Mouse (Mus musculus): ENCODE measurements at regions not wholly inside any gene's neighbourhood (a gene's known extent, or its start where the extent isn't known, plus 50 kb on each side); places are given as distances from the start of the nearest gene placed in this dataset.
A peak's percentile ranks its signal among the peaks of the same experiment; 100 is the strongest.

- Histone ChIP-seq H3K9ac (no peak overlapping the region), H3K27me3 (no peaks in the 10 kb centered on the region), H3K36me3 (no peaks in the 10 kb centered on the region), H3K27ac (no peak overlapping the region), H3K4me2 (no peak overlapping the region), H3K4me1 (replicated peaks) (no peaks in the 10 kb centered on the region; the same call in 1 of the 2 replicates), H3K4me3 (no peak overlapping the region), H3K9me3 (no peaks in the 10 kb centered on the region)
- no peak for ATAC-seq (ENCODE audit: low FRiP score)
- WGBS: 42% methylated on average over 4 of the region's 4 CpGs
Measured at GRCm38 (mm10) chr3:34593279-34593678, 56.9 kb upstream of the Sox2 start.

GRCm38 (mm10) chr3:34577896-34578530 lies 72.2 kb upstream of the Sox2 start:
- H3K9me3 ChIP-seq: no peaks in the 10 kb centered on the region
- 31% methylated on average over 8 of the region's 8 CpGs for WGBS
- H3K4me1 ChIP-seq (replicated peaks): peaks cover 26% of the 10 kb centered on the region
- H3K27ac ChIP-seq: no peak overlapping the region
- H3K36me3 ChIP-seq: no peaks in the 10 kb centered on the region
- no peak for ATAC-seq (ENCODE audit: low FRiP score)
- H3K27me3 ChIP-seq: 0 out of 2 replicates have a peak, but pooled peaks cover 3% of the 10 kb centered on the region
- H3K4me2 ChIP-seq: 0 out of 2 replicates have a peak overlapping the region, but pooled peaks have one; percentile 13
- no peak overlapping the region for H3K4me3 ChIP-seq
- H3K9ac ChIP-seq: no peak overlapping the region

GRCm38 (mm10) chr3:34577115-34577514 lies 73.1 kb upstream of the Sox2 start:
- no peak overlapping the region for H3K4me2 ChIP-seq
- H3K36me3 ChIP-seq: no peaks in the 10 kb centered on the region
- H3K4me3 ChIP-seq: no peak overlapping the region
- H3K27me3 ChIP-seq: 0 out of 2 replicates have a peak, but pooled peaks cover 3% of the 10 kb centered on the region
- ATAC-seq (ENCODE audit: low FRiP score): no peak
- H3K27ac ChIP-seq: peak overlapping the region; percentile 52
- H3K9me3 ChIP-seq: no peaks in the 10 kb centered on the region
- peaks cover 33% of the 10 kb centered on the region for H3K4me1 ChIP-seq (replicated peaks)
- 60% methylated on average over 6 of the region's 6 CpGs for WGBS
- no peak overlapping the region for H3K9ac ChIP-seq

GRCm38 (mm10) chr3:34576159-34576558 lies 74.0 kb upstream of the Sox2 start:
- ATAC-seq (ENCODE audit: low FRiP score): no peak
- H3K4me1 ChIP-seq (replicated peaks): peaks cover 41% of the 10 kb centered on the region
- WGBS: 46% methylated on average over 11 of the region's 11 CpGs

GRCm38 (mm10) chr3:34574711-34575350 lies 75.4 kb upstream of the Sox2 start:
- Histone ChIP-seq H3K36me3 (no peaks in the 10 kb centered on the region), H3K27ac (no peak overlapping the region), H3K4me3 (no peak overlapping the region), H3K27me3 (0 out of 2 replicates have a peak, but pooled peaks cover 3% of the 10 kb centered on the region), H3K4me2 (no peak overlapping the region), H3K4me1 (replicated peaks) (peaks cover 43% of the 10 kb centered on the region), H3K9me3 (no peaks in the 10 kb centered on the region), H3K9ac (no peak overlapping the region)
- ATAC-seq (ENCODE audit: low FRiP score): no peak
- 82% methylated on average over 9 of the region's 9 CpGs for WGBS

More at GRCm38 (mm10) chr3:34576159-34576558, 74.0 kb upstream of the Sox2 start:
- no peaks in the 10 kb centered on the region for H3K36me3 ChIP-seq
- H3K27me3 ChIP-seq: 0 out of 2 replicates have a peak, but pooled peaks cover 3% of the 10 kb centered on the region
- no peaks in the 10 kb centered on the region for H3K9me3 ChIP-seq
- no peak overlapping the region for H3K4me3 ChIP-seq
- H3K4me2 ChIP-seq: no peak overlapping the region
- H3K27ac ChIP-seq: peak overlapping the region; percentile 52; the same call in 1 of the 2 replicates
- H3K9ac ChIP-seq: no peak overlapping the region

- H3K4me3 ChIP-seq: no peak overlapping the region
- ATAC-seq (ENCODE audit: low FRiP score): no peak
- WGBS: 82% methylated on average over 7 of the region's 7 CpGs
- no peak overlapping the region for H3K4me2 ChIP-seq
- H3K9ac ChIP-seq: no peak overlapping the region
- no peaks in the 10 kb centered on the region for H3K36me3 ChIP-seq
- H3K9me3 ChIP-seq: no peaks in the 10 kb centered on the region
- no peak overlapping the region for H3K27ac ChIP-seq
- H3K4me1 ChIP-seq (replicated peaks): peaks cover 45% of the 10 kb centered on the region
- H3K27me3 ChIP-seq: 0 out of 2 replicates have a peak, but pooled peaks cover 3% of the 10 kb centered on the region
Measured at GRCm38 (mm10) chr3:34573312-34573711, 76.9 kb upstream of the Sox2 start.

GRCm38 (mm10) chr3:34572081-34572480 lies 78.1 kb upstream of the Sox2 start:
- H3K9me3 ChIP-seq: no peaks in the 10 kb centered on the region
- no peak overlapping the region for H3K4me3 ChIP-seq
- ATAC-seq (ENCODE audit: low FRiP score): no peak
- H3K9ac ChIP-seq: no peak overlapping the region
- no peak overlapping the region for H3K4me2 ChIP-seq
- H3K36me3 ChIP-seq: no peaks in the 10 kb centered on the region
- 0 out of 2 replicates have a peak, but pooled peaks cover 3% of the 10 kb centered on the region for H3K27me3 ChIP-seq
- peaks cover 47% of the 10 kb centered on the region for H3K4me1 ChIP-seq (replicated peaks)
- peak overlapping the region; percentile 44 for H3K27ac ChIP-seq
- WGBS: 64% methylated on average over 6 of the region's 6 CpGs

- H3K4me2 ChIP-seq: no peak overlapping the region
- WGBS: 41% methylated on average over 9 of the region's 9 CpGs
- ATAC-seq (ENCODE audit: low FRiP score): no peak
- H3K27me3 ChIP-seq: 0 out of 2 replicates have a peak, but pooled peaks cover 3% of the 10 kb centered on the region
- H3K4me1 ChIP-seq (replicated peaks): peaks cover 46% of the 10 kb centered on the region
- no peak overlapping the region for H3K4me3 ChIP-seq
- H3K9me3 ChIP-seq: no peaks in the 10 kb centered on the region
- H3K9ac ChIP-seq: no peak overlapping the region
- peak overlapping the region; percentile 24; the same call in 1 of the 2 replicates for H3K27ac ChIP-seq
- H3K36me3 ChIP-seq: no peaks in the 10 kb centered on the region
Measured at GRCm38 (mm10) chr3:34571630-34572029, 78.6 kb upstream of the Sox2 start.

GRCm38 (mm10) chr3:34569998-34570397 lies 80.2 kb upstream of the Sox2 start:
- no peak overlapping the region for H3K4me2 ChIP-seq
- ATAC-seq (ENCODE audit: low FRiP score): no peak
- H3K27ac ChIP-seq: no peak overlapping the region; the same call in 1 of the 2 replicates
- no peak overlapping the region for H3K9ac ChIP-seq
- H3K4me3 ChIP-seq: no peak overlapping the region
- H3K27me3 ChIP-seq: no peaks in the 10 kb centered on the region
- H3K4me1 ChIP-seq (replicated peaks): peaks cover 49% of the 10 kb centered on the region
- no peaks in the 10 kb centered on the region for H3K36me3 ChIP-seq
- 59% methylated on average over 10 of the region's 10 CpGs for WGBS
- H3K9me3 ChIP-seq: no peaks in the 10 kb centered on the region

GRCm38 (mm10) chr3:34568086-34568650 lies 82.0 kb upstream of the Sox2 start:
- ATAC-seq (ENCODE audit: low FRiP score): no peak; the same call in 1 of the 2 replicates
- Histone ChIP-seq H3K9me3 (no peaks in the 10 kb centered on the region), H3K4me3 (no peak overlapping the region), H3K36me3 (no peaks in the 10 kb centered on the region), H3K27ac (no peak overlapping the region), H3K4me1 (replicated peaks) (peaks cover 33% of the 10 kb centered on the region), H3K27me3 (no peaks in the 10 kb centered on the region), H3K4me2 (no peak overlapping the region), H3K9ac (no peak overlapping the region)
- WGBS: 40% methylated on average over 6 of the region's 6 CpGs

GRCm38 (mm10) chr3:34565386-34565785 lies 84.8 kb upstream of the Sox2 start:
- Histone ChIP-seq H3K4me3 (no peak overlapping the region), H3K36me3 (no peaks in the 10 kb centered on the region), H3K4me2 (no peak overlapping the region), H3K27me3 (no peaks in the 10 kb centered on the region), H3K4me1 (replicated peaks) (peaks cover 33% of the 10 kb centered on the region), H3K9me3 (no peaks in the 10 kb centered on the region), H3K27ac (no peak overlapping the region), H3K9ac (no peak overlapping the region)
- 43% methylated on average over 4 of the region's 4 CpGs for WGBS
- ATAC-seq (ENCODE audit: low FRiP score): no peak

- Histone ChIP-seq H3K4me1 (replicated peaks) (peaks cover 27% of the 10 kb centered on the region), H3K36me3 (no peaks in the 10 kb centered on the region), H3K27me3 (no peaks in the 10 kb centered on the region), H3K27ac (no peak overlapping the region), H3K4me3 (peak overlapping the region; percentile 14; the same call in 1 of the 2 replicates), H3K4me2 (peak overlapping the region; percentile 36), H3K9ac (0 out of 2 replicates have a peak overlapping the region, but pooled peaks have one; percentile 10), H3K9me3 (no peaks in the 10 kb centered on the region)
- 27% methylated on average over 8 of the region's 8 CpGs for WGBS
- no peak for ATAC-seq (ENCODE audit: low FRiP score)
Measured at GRCm38 (mm10) chr3:34562893-34563292, 87.3 kb upstream of the Sox2 start.

All from hindbrain, embryonic 13.5 days (tissue).